ENCODE assay signal across 24 mouse cellular contexts in the genomic region with DNA sequence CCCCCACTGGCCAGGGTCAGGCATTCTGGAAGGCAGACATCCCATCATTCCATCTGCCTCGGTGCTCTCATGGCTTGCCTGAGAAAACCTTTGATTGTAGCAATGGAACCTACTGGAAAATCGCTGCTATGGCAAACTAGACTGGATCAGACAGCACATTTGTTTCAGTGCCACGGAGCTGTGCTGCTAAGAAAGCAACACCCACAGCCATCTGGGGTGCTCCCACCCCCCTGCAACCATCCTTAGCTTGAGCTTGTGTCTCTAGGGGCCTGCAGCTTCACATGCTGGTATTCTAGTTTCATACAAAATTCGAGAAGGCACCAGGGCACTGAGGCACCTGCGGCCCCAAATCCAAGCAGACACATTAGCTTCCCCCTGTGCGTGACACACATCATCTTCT. TPM values are rescaled to one million over a fixed set of nuclear protein-coding genes. Genes with fewer than 3 reads are reported as not detected.
DNase-seq lines count a peak whose midpoint lies in the region; ATAC-seq and TF ChIP-seq lines count a peak whose summit lies in the region.
"Had no signal": no experiment of that assay in that cellular context is flagged by ENCODE, and none has a peak within 500 bp of the region (broad histone marks: within the 10 kb centered on the region; RNA-seq: fewer than 3 reads in every experiment).

No protein-coding gene starts in this region.

- no peak for TF ChIP-seq EP300 in stomach, postnatal 0 days (optimal IDR thresholded peaks at IDR 0.05)

- H3K4me2 ChIP-seq in stomach, postnatal 0 days (replicated peaks; ENCODE audit: low read depth), result no peak overlapping the region
- H3K4me2 ChIP-seq: forebrain, embryonic 12.5 days; heart, embryonic 13.5 days; liver, embryonic 11.5 days; stomach, embryonic 15.5 days had no signal

- no peaks in the 10 kb centered on the region for H3K4me1 ChIP-seq in stomach, postnatal 0 days (replicated peaks; ENCODE audit: control insufficient read depth, insufficient read depth)
- H3K4me1 ChIP-seq in heart, embryonic 10.5 days, result no peaks in the 10 kb centered on the region
- H3K4me1 ChIP-seq: heart, embryonic 13.5 days; stomach, embryonic 15.5 days had no signal

- no peaks in the 10 kb centered on the region for H3K36me3 ChIP-seq in stomach, postnatal 0 days (ENCODE audit: control insufficient read depth, insufficient read depth, low read length)
- H3K36me3 ChIP-seq in heart, embryonic 10.5 days, result no peaks in the 10 kb centered on the region
- H3K36me3 ChIP-seq: forebrain, embryonic 12.5 days; heart, embryonic 13.5 days; stomach, embryonic 15.5 days had no signal

- no peak for ATAC-seq in stomach, postnatal 0 days (ENCODE audit: low FRiP score, low TSS enrichment)
- ATAC-seq: hindbrain, embryonic 16.5 days had no signal

- no peak overlapping the region for H3K9ac ChIP-seq in stomach, postnatal 0 days (ENCODE audit: low read length)
- H3K9ac ChIP-seq: forebrain, embryonic 12.5 days; heart, embryonic 13.5 days; stomach, embryonic 15.5 days had no signal

- DNase-seq in left cerebral cortex, adult 11 months (ENCODE audit: low spot score), result peak; percentile 58
- DNase-seq in left cerebral cortex, postnatal 4 days, result no peak
- DNase-seq in frontal cortex, postnatal 36 days (ENCODE audit: low spot score in 2 of 2), result peak; percentile 63 to 80
- DNase-seq in left cerebral cortex, adult 2 months (ENCODE audit: extremely low spot score in 1 of 2, low spot score in 2 of 2), result peak; percentile 46 to 52
- DNase-seq in right cerebral cortex, postnatal 14 days, result peak; percentile 34
- no peak for DNase-seq in stomach, postnatal 0 days (ENCODE audit: low spot score)
- DNase-seq in T-cell, adult 2 months (ENCODE audit: low spot score), result no peak
- no peak for DNase-seq in heart, embryonic 10.5 days (ENCODE audit: low spot score)
- DNase-seq: adrenal gland, postnatal 10 days; cerebellum, adult 11-12 months; cerebellum, postnatal 25 days; gastrocnemius, adult 2 months; heart, postnatal 4 days; kidney, adult 11 months; lung, adult 2 months had no signal

- no peak for TF ChIP-seq CTCF in left cerebral cortex, adult 2 months (IDR thresholded peaks at IDR 0.05)
- no peak for TF ChIP-seq CTCF in stomach, postnatal 0 days (IDR thresholded peaks at IDR 0.05; ENCODE audit: low read depth)

- no peak overlapping the region for H3K4me3 ChIP-seq in left cerebral cortex, adult 2 months
- H3K4me3 ChIP-seq in stomach, postnatal 0 days (ENCODE audit: low read depth, low read length), result no peak overlapping the region
- H3K4me3 ChIP-seq in heart, embryonic 10.5 days, result no peak overlapping the region
- H3K4me3 ChIP-seq: forebrain, embryonic 12.5 days; gastrocnemius, adult 2 months; heart, embryonic 13.5 days; stomach, embryonic 15.5 days had no signal

- peak overlapping the region; percentile 45 for H3K27ac ChIP-seq in left cerebral cortex, adult 2 months
- no peak overlapping the region for H3K27ac ChIP-seq in stomach, postnatal 0 days (replicated peaks)
- H3K27ac ChIP-seq in heart, embryonic 10.5 days, result no peak overlapping the region
- H3K27ac ChIP-seq: forebrain, embryonic 12.5 days; gastrocnemius, adult 2 months; heart, embryonic 13.5 days; kidney, postnatal 0 days; macrophage; stomach, embryonic 15.5 days had no signal

- WGBS in stomach, postnatal 0 days, result 82% methylated on average over 6 of the region's 6 CpGs
- 78% methylated on average over 6 of the region's 6 CpGs for WGBS in heart, embryonic 10.5 days

- H3K9me3 ChIP-seq in stomach, postnatal 0 days (ENCODE audit: control insufficient read depth, low read length), result no peaks in the 10 kb centered on the region
- H3K9me3 ChIP-seq in heart, embryonic 10.5 days, result no peaks in the 10 kb centered on the region
- H3K9me3 ChIP-seq: forebrain, embryonic 12.5 days; heart, embryonic 13.5 days; stomach, embryonic 15.5 days had no signal

- H3K27me3 ChIP-seq in stomach, postnatal 0 days (ENCODE audit: control insufficient read depth, insufficient read depth, low read length), result no peaks in the 10 kb centered on the region
- no peaks in the 10 kb centered on the region for H3K27me3 ChIP-seq in heart, embryonic 10.5 days (ENCODE audit: insufficient read depth, poor library complexity, severe bottlenecking)
- H3K27me3 ChIP-seq: CH12.LX; forebrain, embryonic 12.5 days; heart, embryonic 13.5 days; stomach, embryonic 15.5 days had no signal

- intact Hi-C loops in left cerebral cortex, postnatal 4 days (cut with DNase I), result no loop called here
- intact Hi-C loops in left cerebral cortex, adult 2 months (cut with DNase I), result no loop called here

RNA-seq across cellular contexts. Expression of a gene that starts 27.1 kb away (rescaled TPM):
- total RNA-seq in left cerebral cortex, postnatal 4 days (2021), result 10 to 100 TPM; 51.8 to 59.0 TPM
- 100 to 1,000 TPM; 133 to 144 TPM for total RNA-seq in left cerebral cortex, adult 2 months (2021)
- 1.0 and 2.1 TPM in 2 replicates for polyA plus RNA-seq in stomach, postnatal 0 days (2015; fragmentation: Nextera tagmentation; extraction: Ambion mirVana)
- polyA plus RNA-seq in heart, embryonic 10.5 days (2016; fragmentation: Nextera tagmentation; extraction: Ambion mirVana), result 0.16 and 0.38 TPM in 2 replicates
- total RNA-seq: granulocyte monocyte progenitor cell, adult 5-6 weeks had no signal
- polyA plus RNA-seq: heart, embryonic 13.5 days; macrophage had no signal

Comparison
In these comparisons a context has a peak if more than half of its experiments do, and no peak if none do; other contexts are left out.
1. DNase-seq: peak in left cerebral cortex, adult 11 months (single experiment), frontal cortex, postnatal 36 days (2 of 2), left cerebral cortex, adult 2 months (2 of 2) and right cerebral cortex, postnatal 14 days (single experiment); none in left cerebral cortex, postnatal 4 days (single experiment), stomach, postnatal 0 days (single experiment), T-cell, adult 2 months (single experiment) and heart, embryonic 10.5 days (single experiment).